Mouse (Mus musculus) limb, embryonic 12.5 days (tissue): ENCODE measurements around the gene Ier2. TPM values are rescaled to one million over a fixed set of nuclear protein-coding genes. Genes with fewer than 3 reads are reported as not detected.
"Not testable (repeated sequence)": the region's sequence is repeated elsewhere in the genome, so short reads cannot be mapped to it uniquely, and the experiment has no call there.

Source experiments
- ATAC-seq: fragments of 200-750 bp; cut with Nextera tagmentation; 2 replicates; pipeline ENCODE4 v1.8.0; 2017; ENCODE audit warnings: low read depth, moderate TSS enrichment; ENCODE audit not compliant: insufficient number of reproducible peaks, insufficient read depth, low FRiP score, low TSS enrichment
- H3K27ac ChIP-seq: fragments of 300-500 bp; sonication (generic); 2 replicates; pipeline ENCODE4 v1.5.1; 2016; ENCODE audit warnings: mild to moderate bottlenecking, moderate library complexity
- H3K27me3 ChIP-seq: fragments of 300-500 bp; sonication (generic); 2 replicates; pipeline ENCODE4 v1.6.1; 2016; ENCODE audit warnings: mild to moderate bottlenecking, moderate library complexity
- H3K36me3 ChIP-seq: fragments of 300-500 bp; sonication (generic); 2 replicates; pipeline ENCODE4 v1.6.1; 2016; ENCODE audit warnings: mild to moderate bottlenecking, moderate library complexity
- H3K4me1 ChIP-seq: fragments of 300-500 bp; sonication (generic); replicated peaks from 2 replicates; pipeline ENCODE4 v1.6.1; 2016
- H3K4me2 ChIP-seq: fragments of 300-500 bp; sonication (generic); 2 replicates; pipeline ENCODE4 v1.6.1; 2016; ENCODE audit warnings: mild to moderate bottlenecking, moderate library complexity
- H3K4me3 ChIP-seq: fragments of 300-500 bp; sonication (generic); replicated peaks from 2 replicates; pipeline ENCODE4 v1.5.1; 2016; ENCODE audit warnings: mild to moderate bottlenecking
- H3K9ac ChIP-seq: fragments of 300-500 bp; sonication (generic); replicated peaks from 2 replicates; pipeline ENCODE4 v1.6.1; 2016; ENCODE audit warnings: mild to moderate bottlenecking, moderate library complexity
- H3K9me3 ChIP-seq: fragments of 300-500 bp; sonication (generic); 2 replicates; pipeline ENCODE4 v1.6.1; 2016; ENCODE audit warnings: mild to moderate bottlenecking, moderate library complexity
- WGBS: fragments of 180-500 bp; shearing (Covaris S2); methylation state at CpG from one replicate; pipeline ENCODE4 v1.1.7; 2016; 5-methylcytosine and 5-hydroxymethylcytosine counted together
- polyA plus RNA-seq: library from polyadenylated mRNA; unstranded; fragments of >200 nt; fragmentation: Nextera tagmentation; extraction: Ambion mirVana; gene quantifications from 2 replicates; pipeline ENCODE4 v1.2.1, GENCODE M21; 2016

The Ier2 gene
- polyA plus RNA-seq, 1 experiment from 2014 or later: 144 TPM

GRCm38 (mm10) chr8:84636051-84636691 lies 26.5 kb downstream of the Ier2 start:
- peak overlapping the region; percentile 12 for H3K9ac ChIP-seq
- H3K27ac ChIP-seq: peak overlapping the region; percentile 41; the same call in 1 of the 2 replicates
- no peaks in the 10 kb centered on the region for H3K9me3 ChIP-seq
- H3K36me3 ChIP-seq: no peaks in the 10 kb centered on the region
- H3K4me2 ChIP-seq: no peak overlapping the region
- ATAC-seq: no peak
- H3K27me3 ChIP-seq: no peaks in the 10 kb centered on the region
- WGBS: 84% methylated on average over 17 of the region's 17 CpGs
- H3K4me1 ChIP-seq: peaks cover 58% of the 10 kb centered on the region
- H3K4me3 ChIP-seq: no peak overlapping the region

GRCm38 (mm10) chr8:84635397-84636050 lies 27.1 kb downstream of the Ier2 start:
- Histone ChIP-seq H3K9me3 (no peaks in the 10 kb centered on the region), H3K36me3 (no peaks in the 10 kb centered on the region), H3K4me3 (no peak overlapping the region), H3K27me3 (no peaks in the 10 kb centered on the region), H3K4me2 (no peak overlapping the region), H3K4me1 (peaks cover 55% of the 10 kb centered on the region), H3K9ac (peak overlapping the region; percentile 51; the same call in 1 of the 2 replicates), H3K27ac (peak overlapping the region; percentile 41; the same call in 1 of the 2 replicates)
- no peak for ATAC-seq
- WGBS: 70% methylated on average over 14 of the region's 14 CpGs

- no peak for ATAC-seq
- peak overlapping the region; percentile 51; the same call in 1 of the 2 replicates for H3K9ac ChIP-seq
- peak overlapping the region; percentile 69 for H3K27ac ChIP-seq
- no peaks in the 10 kb centered on the region for H3K27me3 ChIP-seq
- no peak overlapping the region for H3K4me2 ChIP-seq
- no peaks in the 10 kb centered on the region for H3K36me3 ChIP-seq
- no peaks in the 10 kb centered on the region for H3K9me3 ChIP-seq
- no peak overlapping the region for H3K4me3 ChIP-seq
- peaks cover 50% of the 10 kb centered on the region for H3K4me1 ChIP-seq
- WGBS: 36% methylated on average over 9 of the region's 9 CpGs
Measured at GRCm38 (mm10) chr8:84634849-84635304, 27.8 kb downstream of the Ier2 start.

GRCm38 (mm10) chr8:84633841-84634584 lies 28.6 kb downstream of the Ier2 start:
- Histone ChIP-seq H3K27me3 (no peaks in the 10 kb centered on the region), H3K36me3 (no peaks in the 10 kb centered on the region), H3K4me3 (no peak overlapping the region), H3K4me1 (peaks cover 50% of the 10 kb centered on the region), H3K9ac (no peak overlapping the region), H3K4me2 (no peak overlapping the region), H3K27ac (no peak overlapping the region), H3K9me3 (no peaks in the 10 kb centered on the region)
- WGBS: 40% methylated on average over 10 of the region's 10 CpGs
- no peak for ATAC-seq

- Histone ChIP-seq H3K9ac (no peak overlapping the region), H3K4me3 (no peak overlapping the region), H3K27me3 (no peaks in the 10 kb centered on the region), H3K4me1 (peaks cover 33% of the 10 kb centered on the region), H3K27ac (no peak overlapping the region), H3K4me2 (no peak overlapping the region), H3K36me3 (no peaks in the 10 kb centered on the region), H3K9me3 (no peaks in the 10 kb centered on the region)
- 91% methylated on average over 4 of the region's 4 CpGs for WGBS
- no peak for ATAC-seq
Measured at GRCm38 (mm10) chr8:84631813-84632212, 30.8 kb downstream of the Ier2 start.

GRCm38 (mm10) chr8:84630145-84630544 lies 32.5 kb downstream of the Ier2 start:
- H3K4me3 ChIP-seq: no peak overlapping the region
- peaks cover 17% of the 10 kb centered on the region for H3K4me1 ChIP-seq
- 72% methylated on average over 4 of the region's 4 CpGs for WGBS
- no peaks in the 10 kb centered on the region for H3K9me3 ChIP-seq
- no peaks in the 10 kb centered on the region for H3K36me3 ChIP-seq
- no peak overlapping the region for H3K4me2 ChIP-seq
- no peak for ATAC-seq
- no peak overlapping the region for H3K9ac ChIP-seq
- H3K27ac ChIP-seq: no peak overlapping the region
- H3K27me3 ChIP-seq: no peaks in the 10 kb centered on the region

GRCm38 (mm10) chr8:84629586-84629985 lies 33.1 kb downstream of the Ier2 start:
- ATAC-seq: no peak
- 63% methylated on average over 11 of the region's 11 CpGs for WGBS
- no peak overlapping the region for H3K4me2 ChIP-seq
- peaks cover 11% of the 10 kb centered on the region for H3K4me1 ChIP-seq
- H3K27ac ChIP-seq: no peak overlapping the region
- no peak overlapping the region for H3K9ac ChIP-seq
- H3K36me3 ChIP-seq: no peaks in the 10 kb centered on the region
- H3K27me3 ChIP-seq: no peaks in the 10 kb centered on the region
- no peak overlapping the region for H3K4me3 ChIP-seq
- H3K9me3 ChIP-seq: no peaks in the 10 kb centered on the region

GRCm38 (mm10) chr8:84623425-84623824 lies 39.2 kb downstream of the Ier2 start:
- H3K27ac ChIP-seq, H3K4me1 ChIP-seq, H3K4me2 ChIP-seq, H3K27me3 ChIP-seq, H3K9me3 ChIP-seq, H3K9ac ChIP-seq, ATAC-seq, H3K36me3 ChIP-seq, H3K4me3 ChIP-seq: not testable (repeated sequence)
- WGBS: 77% methylated on average over 4 of the region's 4 CpGs

GRCm38 (mm10) chr8:84621102-84621625 lies 41.5 kb downstream of the Ier2 start:
- H3K27me3 ChIP-seq: peaks cover 32% of the 10 kb centered on the region
- H3K27ac ChIP-seq: no peak overlapping the region
- H3K9ac ChIP-seq: no peak overlapping the region
- no peak overlapping the region for H3K4me3 ChIP-seq
- no peaks in the 10 kb centered on the region for H3K9me3 ChIP-seq
- ATAC-seq: no peak
- no peaks in the 10 kb centered on the region for H3K36me3 ChIP-seq
- WGBS: 76% methylated on average over 8 of the region's 8 CpGs
- no peak overlapping the region for H3K4me2 ChIP-seq
- peaks cover 11% of the 10 kb centered on the region for H3K4me1 ChIP-seq

- 43% methylated on average over 22 of the region's 22 CpGs for WGBS
- Histone ChIP-seq H3K4me3 (no peak overlapping the region), H3K27me3 (peaks cover 45% of the 10 kb centered on the region), H3K27ac (peak overlapping the region; percentile 71), H3K9ac (no peak overlapping the region), H3K36me3 (no peaks in the 10 kb centered on the region), H3K4me1 (peaks cover 22% of the 10 kb centered on the region), H3K4me2 (no peak overlapping the region), H3K9me3 (no peaks in the 10 kb centered on the region)
- ATAC-seq: no peak
Measured at GRCm38 (mm10) chr8:84617005-84617404, 45.6 kb downstream of the Ier2 start.
